Mouse (Mus musculus) ES-Bruce4 (cell line): ENCODE data around the gene Lctl.
A peak's percentile ranks its signal among the peaks of the same experiment; 100 is the strongest.

ENCODE experiments used
- CTCF ChIP-seq: IDR thresholded peaks from one replicate; pipeline ENCODE4 v1.8.1; 2011; ENCODE audit warnings: low read depth, low read length
- EP300 ChIP-seq: IDR thresholded peaks from 2 replicates; pipeline ENCODE4 v1.6.1; 2011; ENCODE audit warnings: low read depth, low read length; ENCODE audit not compliant: insufficient read depth
- POLR2A ChIP-seq: IDR thresholded peaks from one replicate; pipeline ENCODE4 v1.8.1; 2011; ENCODE audit warnings: low read length; ENCODE audit not compliant: insufficient read depth

DNA sequence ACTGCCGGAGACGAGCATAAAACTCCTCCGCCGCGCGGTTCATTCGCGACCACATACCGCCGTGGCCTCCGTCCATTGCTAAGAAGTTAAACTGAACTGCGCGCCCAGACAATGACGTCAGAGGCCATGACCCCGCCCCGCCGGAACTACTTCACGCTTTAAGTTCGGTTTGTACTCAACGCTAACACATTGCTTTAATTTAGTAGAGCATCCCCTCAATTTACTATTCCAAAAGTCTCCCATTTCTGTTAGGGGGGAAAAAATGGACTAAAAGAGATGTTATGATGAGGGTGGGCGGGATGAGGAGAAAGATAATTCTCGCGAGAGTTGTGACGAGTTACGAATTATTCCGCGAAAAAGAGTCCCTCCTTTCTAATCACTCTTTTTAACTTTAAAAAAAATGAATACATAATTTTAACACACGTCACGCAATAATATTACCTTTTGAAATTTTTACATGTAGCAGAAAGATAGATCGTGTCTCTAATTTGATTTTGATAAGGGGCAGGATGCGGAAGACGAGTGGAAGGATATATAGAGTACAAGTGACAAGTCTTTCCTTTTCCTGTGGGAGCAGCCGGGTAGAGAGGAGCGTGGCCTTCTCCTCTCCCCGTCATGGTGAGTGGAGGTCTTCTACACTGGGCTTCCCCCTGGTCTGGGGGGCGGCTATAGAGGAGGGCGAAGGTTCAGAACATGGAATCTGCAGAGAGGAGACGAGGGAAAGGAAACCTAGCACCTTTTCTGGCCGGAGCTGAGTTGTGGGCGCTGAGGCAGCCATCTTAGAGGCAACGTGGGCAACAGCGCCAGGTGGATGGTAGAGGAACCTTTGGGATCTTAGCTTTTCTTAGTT, 56.1 kb downstream of the Lctl start, which contains the start of the genes Zwilch and Rpl4:
- TF ChIP-seq CTCF (no peak), POLR2A (peak; percentile 93), EP300 (no peak)
